In the genomic region with DNA sequence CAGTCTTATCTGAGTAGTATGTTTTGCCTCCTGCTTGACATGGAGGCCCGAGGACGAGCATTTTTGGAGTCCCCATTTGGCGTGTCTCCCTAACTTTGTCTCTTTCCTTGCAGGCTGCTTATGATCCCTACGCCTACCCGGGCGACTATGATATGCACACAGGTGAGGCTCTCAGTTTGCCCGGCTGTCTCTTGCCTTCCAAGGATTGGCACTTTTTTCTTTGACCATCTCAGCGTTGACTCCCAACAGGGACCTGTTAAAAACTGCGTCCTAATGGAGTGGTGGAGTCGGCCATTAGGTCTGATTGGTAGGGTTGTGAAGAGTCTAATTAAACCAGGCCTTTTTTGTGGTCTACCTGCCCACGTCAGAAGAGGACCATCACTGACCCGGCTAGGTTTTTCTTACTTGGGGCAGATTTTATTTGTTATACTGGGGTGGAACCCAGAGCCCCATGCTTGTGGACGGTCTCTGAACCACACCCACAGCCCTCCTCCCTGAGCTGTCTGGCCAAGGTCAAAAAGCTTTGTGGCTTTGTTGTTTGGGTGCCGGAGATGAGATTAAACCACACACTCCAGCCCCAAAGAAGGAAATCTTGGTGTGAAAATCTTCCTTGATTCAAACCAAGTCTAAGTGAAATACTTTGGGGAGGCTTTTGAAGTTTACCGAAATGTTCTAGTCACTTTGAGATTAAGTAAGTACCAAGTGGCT, we compare ENCODE assay signal across 1 mouse cellular context.
TF ChIP-seq lines count a peak whose summit lies in the region.

No protein-coding gene starts in this region.

TF ChIP-seq in CH12.LX, 34 proteins besides CTCF, POLR2A, EP300 and RAD21:
- TF ChIP-seq SIN3A (IDR thresholded peaks at IDR 0.05; ENCODE audit: low read length), result no peak
- TF ChIP-seq KAT2A (IDR thresholded peaks at IDR 0.05; ENCODE audit: insufficient replicate concordance, low read length), result no peak
- no peak for TF ChIP-seq PAX5 (IDR thresholded peaks at IDR 0.05; ENCODE audit: low read length)
- no peak for TF ChIP-seq ELF1 (IDR thresholded peaks at IDR 0.05; ENCODE audit: low read depth, low read length)
- TF ChIP-seq ETS1 (conservative IDR thresholded peaks at IDR 0.05; ENCODE audit: low read depth, low read length), result no peak
- TF ChIP-seq JUN (IDR thresholded peaks at IDR 0.05; ENCODE audit: insufficient read depth, low read depth, low read length), result no peak
- no peak for TF ChIP-seq NELFE (IDR thresholded peaks at IDR 0.05; ENCODE audit: low read depth, low read length)
- TF ChIP-seq ZC3H11A (IDR thresholded peaks at IDR 0.05; ENCODE audit: low read depth, low read length), result no peak
- no peak for TF ChIP-seq BHLHE40 (IDR thresholded peaks at IDR 0.05; ENCODE audit: low read depth, low read length)
- TF ChIP-seq MXI1 (IDR thresholded peaks at IDR 0.05; ENCODE audit: low read depth, low read length), result no peak
